Comparison of ENCODE assay signal across 8 mouse cellular contexts in genomic region chr2:144676546-144677228, GRCm38 (mm10).
A peak's percentile ranks its signal among the peaks of the same experiment; 100 is the strongest.
DNase-seq lines count a peak whose midpoint lies in the region; ATAC-seq and TF ChIP-seq lines count a peak whose summit lies in the region.

No protein-coding gene starts in this region.

- WGBS in hindbrain, embryonic 11.5 days: 74% methylated on average over 13 of the region's 13 CpGs
- whole genome bisulfite sequencing in hindbrain, embryonic 16.5 days: 66% methylated on average over 13 of the region's 13 CpGs
- WGBS in forebrain, embryonic 12.5 days: 70% methylated on average over 13 of the region's 13 CpGs
- WGBS in hindbrain, postnatal 0 days: 64% methylated on average over 13 of the region's 13 CpGs
- WGBS in midbrain, embryonic 14.5 days: 75% methylated on average over 13 of the region's 13 CpGs

- no peak overlapping the region for H3K4me2 ChIP-seq in hindbrain, embryonic 11.5 days (replicated peaks; ENCODE audit: low read depth, low read length)
- no peak overlapping the region for H3K4me2 ChIP-seq in hindbrain, embryonic 16.5 days (ENCODE audit: low read length)
- no peak overlapping the region for H3K4me2 ChIP-seq in forebrain, embryonic 12.5 days
- H3K4me2 ChIP-seq in hindbrain, postnatal 0 days (ENCODE audit: low read depth, low read length): no peak overlapping the region
- no peak overlapping the region for H3K4me2 ChIP-seq in midbrain, embryonic 14.5 days (ENCODE audit: low read length)

- peaks cover 2% of the 10 kb centered on the region for H3K4me1 ChIP-seq in hindbrain, embryonic 11.5 days (replicated peaks; ENCODE audit: control insufficient read depth, insufficient read depth, low read length)
- peaks cover 4% of the 10 kb centered on the region; the same call in 1 of the 2 replicates for H3K4me1 ChIP-seq in hindbrain, embryonic 16.5 days (ENCODE audit: control insufficient read depth, insufficient read depth, low read depth, low read length)
- H3K4me1 ChIP-seq in forebrain, embryonic 12.5 days: peaks cover 18% of the 10 kb centered on the region
- no peaks in the 10 kb centered on the region for H3K4me1 ChIP-seq in hindbrain, postnatal 0 days (ENCODE audit: insufficient read depth, low read length)
- H3K4me1 ChIP-seq in midbrain, embryonic 14.5 days (ENCODE audit: control insufficient read depth, insufficient read depth, low read length): peaks cover 10% of the 10 kb centered on the region; the same call in 1 of the 2 replicates

- H3K27me3 ChIP-seq in hindbrain, embryonic 11.5 days (ENCODE audit: control insufficient read depth, insufficient read depth, low read length): no peaks in the 10 kb centered on the region
- H3K27me3 ChIP-seq in hindbrain, embryonic 16.5 days (replicated peaks; ENCODE audit: control insufficient read depth, insufficient read depth, low read length): no peaks in the 10 kb centered on the region
- no peaks in the 10 kb centered on the region; the same call in 1 of the 2 replicates for H3K27me3 ChIP-seq in forebrain, embryonic 12.5 days
- H3K27me3 ChIP-seq in hindbrain, postnatal 0 days (ENCODE audit: insufficient read depth, low read length): no peaks in the 10 kb centered on the region
- no peaks in the 10 kb centered on the region for H3K27me3 ChIP-seq in midbrain, embryonic 14.5 days (ENCODE audit: control insufficient read depth, insufficient read depth, low read length)

- ATAC-seq in hindbrain, embryonic 11.5 days (ENCODE audit: low FRiP score): 0 out of 2 replicates have a peak, but pooled peaks have one; percentile 3
- ATAC-seq in hindbrain, embryonic 16.5 days: no peak; the same call in 1 of the 2 replicates
- no peak; the same call in 1 of the 2 replicates for ATAC-seq in forebrain, embryonic 12.5 days (ENCODE audit: low FRiP score)
- ATAC-seq in hindbrain, postnatal 0 days: peak; percentile 64
- 0 out of 2 replicates have a peak, but pooled peaks have one; percentile 7 for ATAC-seq in midbrain, embryonic 14.5 days (ENCODE audit: low FRiP score, low TSS enrichment)

- no peak for TF ChIP-seq CTCF in hindbrain, postnatal 0 days (IDR thresholded peaks at IDR 0.05; ENCODE audit: low read depth)

- intact Hi-C loops in left cerebral cortex, postnatal 10 days (cut with DNase I): no loop called here

- no peak overlapping the region for H3K9ac ChIP-seq in hindbrain, embryonic 11.5 days (ENCODE audit: low read depth, low read length)
- H3K9ac ChIP-seq in hindbrain, embryonic 16.5 days (ENCODE audit: low read depth, low read length): no peak overlapping the region
- H3K9ac ChIP-seq in forebrain, embryonic 12.5 days: no peak overlapping the region
- no peak overlapping the region for H3K9ac ChIP-seq in hindbrain, postnatal 0 days (replicated peaks; ENCODE audit: low read length)
- no peak overlapping the region for H3K9ac ChIP-seq in midbrain, embryonic 14.5 days (replicated peaks; ENCODE audit: low read length)

- no peak overlapping the region for H3K27ac ChIP-seq in hindbrain, embryonic 11.5 days (ENCODE audit: low read depth, low read length)
- H3K27ac ChIP-seq in hindbrain, embryonic 16.5 days (ENCODE audit: low read depth, low read length): no peak overlapping the region
- peak overlapping the region; percentile 37; the same call in 1 of the 2 replicates for H3K27ac ChIP-seq in forebrain, embryonic 12.5 days
- H3K27ac ChIP-seq in hindbrain, postnatal 0 days: no peak overlapping the region
- H3K27ac ChIP-seq in midbrain, embryonic 14.5 days (replicated peaks; ENCODE audit: low read depth, low read length): peak overlapping the region; percentile 33; the same call in 1 of the 2 replicates

- peak; percentile 19 for DNase-seq in hindbrain, embryonic 11.5 days (ENCODE audit: low spot score)
- peak; percentile 26 for DNase-seq in hindbrain, postnatal 0 days (ENCODE audit: low spot score)
- DNase-seq in midbrain, embryonic 14.5 days: peak; percentile 9
- DNase-seq in left cerebral cortex, postnatal 10 days (ENCODE audit: extremely low spot score in 1 of 2, low spot score in 2 of 2): no peak
- no peak for DNase-seq in frontal cortex, postnatal 14 days (ENCODE audit: low spot score in 2 of 2)
- DNase-seq in adrenal gland, postnatal 10 days: no peak

- H3K4me3 ChIP-seq in hindbrain, embryonic 11.5 days (ENCODE audit: low read depth, low read length): no peak overlapping the region
- no peak overlapping the region for H3K4me3 ChIP-seq in hindbrain, embryonic 16.5 days (ENCODE audit: low read length)
- H3K4me3 ChIP-seq in forebrain, embryonic 12.5 days (replicated peaks): no peak overlapping the region
- no peak overlapping the region for H3K4me3 ChIP-seq in hindbrain, postnatal 0 days (ENCODE audit: low read length)
- H3K4me3 ChIP-seq in midbrain, embryonic 14.5 days (replicated peaks; ENCODE audit: low read depth, low read length): no peak overlapping the region

- H3K9me3 ChIP-seq in hindbrain, embryonic 11.5 days (ENCODE audit: control insufficient read depth, low read length): no peaks in the 10 kb centered on the region
- peaks cover 2% of the 10 kb centered on the region; the same call in 1 of the 2 replicates for H3K9me3 ChIP-seq in hindbrain, embryonic 16.5 days (ENCODE audit: control insufficient read depth, low read length)
- H3K9me3 ChIP-seq in forebrain, embryonic 12.5 days: no peaks in the 10 kb centered on the region
- H3K9me3 ChIP-seq in hindbrain, postnatal 0 days (ENCODE audit: low read length): no peaks in the 10 kb centered on the region
- H3K9me3 ChIP-seq in midbrain, embryonic 14.5 days (ENCODE audit: control insufficient read depth, low read length): no peaks in the 10 kb centered on the region

- H3K36me3 ChIP-seq in hindbrain, embryonic 11.5 days (ENCODE audit: control insufficient read depth, insufficient read depth, low read length): no peaks in the 10 kb centered on the region
- no peaks in the 10 kb centered on the region for H3K36me3 ChIP-seq in hindbrain, embryonic 16.5 days (ENCODE audit: control insufficient read depth, insufficient read depth, low read length)
- H3K36me3 ChIP-seq in forebrain, embryonic 12.5 days (replicated peaks): no peaks in the 10 kb centered on the region
- H3K36me3 ChIP-seq in hindbrain, postnatal 0 days (ENCODE audit: insufficient read depth, low read length): no peaks in the 10 kb centered on the region
- H3K36me3 ChIP-seq in midbrain, embryonic 14.5 days (ENCODE audit: control insufficient read depth, insufficient read depth, low read length): no peaks in the 10 kb centered on the region

Comparison
In these comparisons a context has a peak if more than half of its experiments do, and no peak if none do; other contexts are left out.
1. ATAC-seq: peak in hindbrain, embryonic 11.5 days (single experiment), hindbrain, postnatal 0 days (single experiment) and midbrain, embryonic 14.5 days (single experiment); none in hindbrain, embryonic 16.5 days (single experiment) and forebrain, embryonic 12.5 days (single experiment).
2. DNase-seq: peak in hindbrain, embryonic 11.5 days (single experiment), hindbrain, postnatal 0 days (single experiment) and midbrain, embryonic 14.5 days (single experiment); none in left cerebral cortex, postnatal 10 days (0 of 2), frontal cortex, postnatal 14 days (0 of 2) and adrenal gland, postnatal 10 days (single experiment).
3. H3K27ac ChIP-seq: peak in forebrain, embryonic 12.5 days (single experiment) and midbrain, embryonic 14.5 days (single experiment); none in hindbrain, embryonic 11.5 days (single experiment), hindbrain, embryonic 16.5 days (single experiment) and hindbrain, postnatal 0 days (single experiment).